Mouse (Mus musculus): ENCODE data around the gene Mgat3. TPM values are rescaled to one million over a fixed set of nuclear protein-coding genes. Genes with fewer than 3 reads are reported as not detected.

Gene Mgat3
- total RNA-seq (2021): 100 to 1,000 TPM; 119 to 129 TPM
- long read RNA-seq, experiment 1, full-length matches to known transcripts: 73 of 111 reads
- long read RNA-seq, experiment 1, partial matches to known transcripts: 0 of 111 reads
- long read RNA-seq, experiment 1, other reads (novel, unspliced or antisense): 38 of 111 reads
- long read RNA-seq, experiment 2, full-length matches to known transcripts: 79 of 104 reads
- long read RNA-seq, experiment 2, partial matches to known transcripts: 1 of 104 reads
- long read RNA-seq, experiment 2, other reads (novel, unspliced or antisense): 24 of 104 reads

DNA sequence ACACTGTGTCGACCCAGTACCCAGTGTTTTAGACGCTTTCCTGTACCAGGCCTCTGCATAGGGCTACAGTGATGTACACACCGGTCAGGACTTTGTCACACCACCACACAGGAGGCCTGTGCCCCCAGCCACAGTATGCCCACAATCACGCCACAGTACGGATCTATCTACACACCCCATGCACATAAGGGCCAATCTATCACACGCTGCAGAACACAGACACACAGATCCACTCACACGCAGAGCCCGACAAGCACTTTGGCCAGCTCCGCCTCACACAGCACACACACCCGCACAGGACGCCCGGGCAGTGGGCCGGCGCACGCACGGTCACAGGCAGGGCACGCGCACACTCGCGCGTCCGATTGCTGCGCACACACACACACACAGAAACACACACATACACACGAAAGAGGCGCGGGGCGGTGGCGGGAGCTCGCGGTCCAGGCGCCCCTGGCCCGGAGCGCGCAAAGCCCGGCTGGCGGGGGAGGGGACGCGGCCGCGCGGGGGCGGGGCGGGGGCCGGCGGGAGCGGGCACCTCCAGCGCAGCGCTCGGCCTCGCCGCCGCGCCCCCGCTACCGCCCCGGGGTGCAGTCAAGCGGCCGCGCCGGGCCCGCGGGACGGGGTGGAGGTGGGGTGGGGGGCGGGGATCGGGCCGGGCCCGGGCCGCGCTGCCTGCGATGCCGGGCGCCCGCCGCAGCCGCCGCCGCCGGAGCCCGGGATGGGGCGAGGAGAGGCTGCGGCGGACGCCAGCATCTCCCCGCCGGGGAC is at the start of gene Mgat3:
Gene Mgat3, plus strand, starts transcription at position 721 of the 771 bp plus-strand sequence.
- Histone ChIP-seq H3K4me3 (peak within 1 kb of the TSS; percentile 97), H3K27ac (peak within 1 kb of the TSS; percentile 99)
- TF ChIP-seq CTCF (IDR thresholded peaks at IDR 0.05): no peak
- intact Hi-C loops (cut with DNase I): loop anchor here (2.0 to 5.0 kb wide), 2 partner anchors 34 to 44 kb away; no protein-coding TSS in a partner anchor
- peak; percentile 45 to 64 for DNase-seq (ENCODE audit: extremely low spot score in 1 of 2, low spot score in 2 of 2)

GRCm38 (mm10) chr15:80124651-80125050 is 48.9 kb upstream of the Mgat3 start:
- Histone ChIP-seq H3K4me3 (no peak overlapping the region), H3K27ac (no peak overlapping the region)
- TF ChIP-seq CTCF (IDR thresholded peaks at IDR 0.05): no peak
- no peak for DNase-seq (ENCODE audit: extremely low spot score in 1 of 2, low spot score in 2 of 2)
- intact Hi-C loops (cut with DNase I): no loop called here

GRCm38 (mm10) chr15:80127191-80127590 is 46.3 kb upstream of the Mgat3 start:
- TF ChIP-seq CTCF (IDR thresholded peaks at IDR 0.05): peak; percentile 46
- intact Hi-C loops (cut with DNase I): no loop called here
- DNase-seq (ENCODE audit: extremely low spot score in 1 of 2, low spot score in 2 of 2): no peak
- Histone ChIP-seq H3K27ac (no peak overlapping the region), H3K4me3 (no peak overlapping the region)

DNA sequence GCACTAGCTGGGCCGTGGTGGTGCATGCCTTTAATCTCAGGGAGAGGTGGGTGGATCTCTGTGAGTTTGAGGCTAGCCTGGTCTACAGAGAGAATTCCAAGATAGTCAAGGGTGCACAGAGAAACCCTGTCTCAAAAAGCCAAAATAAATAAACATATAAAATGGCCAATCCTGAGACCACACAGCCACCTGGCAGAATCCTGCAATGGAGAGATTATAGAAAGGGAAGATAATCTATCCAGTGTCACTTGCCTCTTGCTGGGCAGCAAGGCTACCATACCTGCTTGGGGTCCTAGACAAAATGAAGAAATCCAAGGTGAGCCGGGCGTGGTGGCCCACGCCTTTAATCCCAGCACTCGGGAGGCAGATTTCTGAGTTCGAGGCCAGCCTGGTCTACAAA is 43.5 kb upstream of the Mgat3 start:
- intact Hi-C loops (cut with DNase I): no loop called here
- TF ChIP-seq CTCF (IDR thresholded peaks at IDR 0.05): no peak
- Histone ChIP-seq H3K4me3 (no peak overlapping the region), H3K27ac (no peak overlapping the region)
- no peak for DNase-seq (ENCODE audit: extremely low spot score in 1 of 2, low spot score in 2 of 2)

GRCm38 (mm10) chr15:80130689-80131088 is 42.8 kb upstream of the Mgat3 start:
- no peak overlapping the region for H3K4me3 ChIP-seq
- H3K27ac ChIP-seq: no peak overlapping the region
- intact Hi-C loops (cut with DNase I): no loop called here
- DNase-seq (ENCODE audit: extremely low spot score in 1 of 2, low spot score in 2 of 2): no peak
- TF ChIP-seq CTCF (IDR thresholded peaks at IDR 0.05): no peak

DNA sequence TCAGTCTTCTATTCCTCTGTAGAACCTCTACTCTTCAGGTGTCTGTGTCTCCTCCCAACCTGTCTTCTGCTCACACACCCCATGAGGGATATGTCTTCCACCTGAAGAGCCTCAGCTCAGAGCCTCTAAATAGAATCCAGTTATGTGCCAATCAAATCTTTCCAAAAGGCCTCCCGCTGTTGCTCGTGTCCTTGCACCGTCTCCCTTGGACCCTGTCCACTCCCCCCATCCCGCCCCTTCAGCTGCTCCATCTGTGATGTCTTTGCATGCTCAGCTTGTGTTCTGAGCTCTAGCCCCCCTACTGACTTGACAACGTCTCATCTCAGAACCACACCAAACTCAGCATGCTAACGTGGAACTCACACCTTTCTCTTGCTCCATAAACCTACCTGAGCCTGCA is 42.1 kb upstream of the Mgat3 start:
- Histone ChIP-seq H3K27ac (no peak overlapping the region), H3K4me3 (no peak overlapping the region)
- DNase-seq (ENCODE audit: extremely low spot score in 1 of 2, low spot score in 2 of 2): no peak
- intact Hi-C loops (cut with DNase I): no loop called here
- no peak for TF ChIP-seq CTCF (IDR thresholded peaks at IDR 0.05)

DNA sequence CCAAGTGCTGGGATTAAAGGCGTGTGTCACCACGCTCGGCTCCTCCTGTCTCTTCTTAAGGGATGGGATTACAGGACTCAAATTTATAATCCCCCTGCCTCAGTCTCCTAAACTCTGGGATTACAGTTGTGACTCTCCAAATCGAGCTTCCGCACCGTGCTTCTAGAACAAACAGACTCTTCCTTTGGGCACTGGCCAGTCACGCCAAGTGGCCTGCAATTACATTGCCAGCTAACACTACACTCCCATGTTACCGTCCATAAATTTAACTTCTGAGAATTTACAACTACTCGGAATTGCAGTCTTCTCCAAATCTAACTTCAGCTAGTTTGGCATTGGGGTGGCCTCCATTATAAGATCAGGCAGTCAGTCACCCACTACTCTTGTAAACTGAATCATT is 41.1 kb upstream of the Mgat3 start:
- no peak for TF ChIP-seq CTCF (IDR thresholded peaks at IDR 0.05)
- intact Hi-C loops (cut with DNase I): no loop called here

DNA sequence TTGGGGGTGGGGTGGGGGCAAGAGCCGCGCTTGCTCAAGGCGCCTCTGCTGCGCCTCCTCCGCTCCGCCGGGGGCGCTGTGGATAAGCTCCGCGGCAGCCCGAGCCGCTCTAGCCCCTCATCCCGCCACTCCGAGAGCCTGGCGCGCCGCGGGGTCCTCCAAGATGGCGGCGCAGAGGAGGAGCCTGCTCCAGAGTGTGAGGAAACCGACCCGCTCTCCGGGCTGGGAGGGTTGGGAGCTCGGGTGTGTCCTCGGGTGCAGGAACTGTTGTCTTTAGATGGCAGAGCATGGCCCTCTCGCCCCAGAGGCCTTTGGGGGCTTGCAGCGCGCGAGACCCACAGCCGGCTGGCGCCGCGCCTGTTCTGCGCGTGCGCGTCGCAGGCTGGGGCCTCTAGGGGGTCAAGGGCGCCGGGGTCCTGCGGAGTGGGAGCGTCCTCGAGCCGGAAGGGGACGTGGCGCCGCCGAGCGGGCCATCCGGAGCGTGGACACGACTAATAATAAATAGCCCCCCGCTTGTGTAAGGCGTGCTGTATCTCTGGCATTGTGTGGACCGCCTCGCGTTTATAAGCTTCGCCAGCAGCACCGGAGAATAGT is 40.4 kb upstream of the Mgat3 start, which contains the start of gene Tab1:
Gene Tab1, plus strand, starts transcription at position 135 of the 594 bp plus-strand sequence.
- DNase-seq (ENCODE audit: extremely low spot score in 1 of 2, low spot score in 2 of 2): peak; percentile 91 to 92
- intact Hi-C loops (cut with DNase I): no loop called here
- peak within 1 kb of the TSS; percentile 100 for H3K27ac ChIP-seq

More for the DNA sequence above, 41.1 kb upstream of the Mgat3 start:
- H3K27ac ChIP-seq: peak overlapping the region; percentile 40; the same call in 1 of the 2 replicates
- H3K4me3 ChIP-seq: peak overlapping the region; percentile 89
- DNase-seq (ENCODE audit: extremely low spot score in 1 of 2, low spot score in 2 of 2): no peak

DNA sequence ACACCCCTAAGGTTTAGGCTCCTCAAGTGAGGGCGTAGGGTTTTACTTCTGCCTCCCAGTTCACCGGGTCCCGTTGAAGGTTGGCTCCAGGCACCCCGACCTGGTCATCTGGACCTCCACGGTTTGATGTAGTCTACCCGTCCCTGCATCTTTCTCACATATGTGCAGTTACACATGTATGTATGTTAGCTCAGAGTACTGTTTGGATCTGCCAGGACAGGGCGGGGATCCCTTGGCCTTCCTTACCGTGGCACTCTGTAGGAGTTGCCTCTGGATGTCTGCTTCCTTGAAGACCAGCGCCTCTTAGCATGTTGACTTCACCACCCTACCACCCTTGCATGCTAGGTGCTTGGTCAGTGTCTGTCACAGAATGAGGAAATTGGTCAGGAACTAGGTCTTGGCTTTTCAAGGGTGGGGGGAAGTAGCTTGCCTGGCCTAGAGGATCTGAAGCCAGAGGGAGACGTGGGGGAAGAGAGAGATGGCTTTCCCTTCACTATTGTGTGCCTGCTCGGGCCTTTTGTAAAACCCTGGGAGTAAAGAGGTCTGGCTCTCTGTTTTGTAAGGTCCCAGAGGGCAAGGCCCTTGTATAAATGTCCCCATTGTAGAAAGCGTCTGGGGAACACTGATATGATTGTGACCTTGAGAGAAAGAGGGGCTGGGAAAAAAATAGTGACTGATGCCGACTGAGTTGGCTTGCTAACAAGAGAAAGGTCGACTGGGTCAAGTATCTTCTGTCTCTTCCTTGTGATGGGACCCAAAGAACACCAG is 39.7 kb upstream of the Mgat3 start:
- intact Hi-C loops (cut with DNase I): no loop called here
- TF ChIP-seq CTCF (IDR thresholded peaks at IDR 0.05): no peak
- no peak for DNase-seq (ENCODE audit: extremely low spot score in 1 of 2, low spot score in 2 of 2)
- Histone ChIP-seq H3K27ac (peak overlapping the region; percentile 100), H3K4me3 (peak overlapping the region; percentile 89)

More for the DNA sequence above, 40.4 kb upstream of the Mgat3 start, which contains the start of gene Tab1:
- H3K4me3 ChIP-seq: peak within 1 kb of the TSS; percentile 89
- TF ChIP-seq CTCF (IDR thresholded peaks at IDR 0.05): peak; percentile 88

- no peak for DNase-seq (ENCODE audit: extremely low spot score in 1 of 2, low spot score in 2 of 2)
- no peak for TF ChIP-seq CTCF (IDR thresholded peaks at IDR 0.05)
- intact Hi-C loops (cut with DNase I): no loop called here
- Histone ChIP-seq H3K27ac (peak overlapping the region; percentile 100), H3K4me3 (peak overlapping the region; percentile 89)
Observed at GRCm38 (mm10) chr15:80134450-80134847, 39.1 kb upstream of the Mgat3 start.

DNA sequence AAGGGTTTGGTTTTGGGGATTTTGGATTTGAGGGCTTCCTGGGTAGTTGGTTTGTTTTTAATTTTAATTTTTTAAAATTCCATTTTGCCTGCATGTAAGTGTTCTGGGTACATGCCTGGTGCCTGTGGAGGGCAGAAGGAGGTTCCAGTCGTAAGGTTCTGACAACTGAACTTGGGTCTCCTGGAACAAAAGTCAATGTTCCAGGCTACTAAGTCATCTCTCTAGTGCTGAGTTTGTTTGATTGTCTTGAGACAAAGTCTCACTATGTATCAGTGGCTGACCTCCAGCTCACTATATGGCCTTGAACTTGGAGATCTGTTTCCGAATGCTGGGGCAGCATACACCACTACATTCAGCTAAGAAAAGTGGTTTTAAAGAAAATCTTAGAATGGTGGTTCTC is 38.0 kb upstream of the Mgat3 start:
- no peak for DNase-seq (ENCODE audit: extremely low spot score in 1 of 2, low spot score in 2 of 2)
- intact Hi-C loops (cut with DNase I): loop anchor here (5.0 kb wide), 1 partner anchor 92 kb away; no protein-coding TSS in a partner anchor
- Histone ChIP-seq H3K27ac (no peak overlapping the region), H3K4me3 (no peak overlapping the region)
- TF ChIP-seq CTCF (IDR thresholded peaks at IDR 0.05): no peak
